Mouse (Mus musculus) bone marrow macrophage, adult 2 months (primary cell): ENCODE data around the gene Cbs.

Experiments used
- CTCF ChIP-seq: IDR thresholded peaks from 2 replicates; pipeline ENCODE4 v1.5.1; 2012; ENCODE audit warnings: low read depth, mild to moderate bottlenecking, low read length, moderate library complexity
- POLR2A ChIP-seq: IDR thresholded peaks from 2 replicates; pipeline ENCODE4 v1.6.1; 2012; ENCODE audit warnings: mild to moderate bottlenecking, low read depth, low read length, borderline replicate concordance

GRCm38 (mm10) chr17:31658136-31658467 is 21.1 kb upstream of the Cbs start:
- TF ChIP-seq POLR2A = no peak
- no peak for TF ChIP-seq CTCF
